Mouse (Mus musculus) midbrain, embryonic 13.5 days (tissue): ENCODE results near the gene Slc1a2. TPM values are rescaled to one million over a fixed set of nuclear protein-coding genes. Genes with fewer than 3 reads are reported as not detected.

Experiments
- ATAC-seq: fragments of 200-750 bp; cut with Nextera tagmentation; 2 replicates; pipeline ENCODE4 v1.8.0; 2017; ENCODE audit warnings: mild to moderate bottlenecking, moderate TSS enrichment, moderate library complexity
- H3K27ac ChIP-seq: fragments of 300-500 bp; sonication (generic); 2 replicates; pipeline ENCODE4 v1.5.1; 2015; ENCODE audit warnings: inconsistent platforms, mild to moderate bottlenecking, moderate library complexity
- H3K27me3 ChIP-seq: fragments of 300-500 bp; sonication (generic); 2 replicates; pipeline ENCODE4 v1.6.1; 2015; ENCODE audit warnings: mild to moderate bottlenecking, inconsistent platforms
- H3K36me3 ChIP-seq: fragments of 300-500 bp; sonication (generic); 2 replicates; pipeline ENCODE4 v1.6.1; 2015; ENCODE audit warnings: mild to moderate bottlenecking, inconsistent platforms
- H3K4me1 ChIP-seq: fragments of 300-500 bp; sonication (generic); replicated peaks from 2 replicates; pipeline ENCODE4 v1.6.1; 2015; ENCODE audit warnings: inconsistent platforms
- H3K4me2 ChIP-seq: fragments of 300-500 bp; sonication (generic); replicated peaks from 2 replicates; pipeline ENCODE4 v1.6.1; 2015; ENCODE audit warnings: moderate library complexity, mild to moderate bottlenecking, inconsistent platforms
- H3K4me3 ChIP-seq: fragments of 300-500 bp; sonication (generic); replicated peaks from 2 replicates; pipeline ENCODE4 v1.5.1; 2015; ENCODE audit warnings: mild to moderate bottlenecking, inconsistent platforms
- H3K9ac ChIP-seq: fragments of 300-500 bp; sonication (generic); replicated peaks from 2 replicates; pipeline ENCODE4 v1.6.1; 2015; ENCODE audit warnings: mild to moderate bottlenecking, inconsistent platforms
- H3K9me3 ChIP-seq: fragments of 300-500 bp; sonication (generic); 2 replicates; pipeline ENCODE4 v1.6.1; 2016; ENCODE audit warnings: mild to moderate bottlenecking, inconsistent platforms
- WGBS: fragments of 180-500 bp; shearing (Covaris S2); methylation state at CpG from one replicate; pipeline ENCODE4 v1.1.7; 2015; 5-methylcytosine and 5-hydroxymethylcytosine counted together
- polyA plus RNA-seq: library from polyadenylated mRNA; unstranded; fragments of >200 nt; fragmentation: Nextera tagmentation; extraction: Ambion mirVana; gene quantifications from 2 replicates; pipeline ENCODE4 v1.2.1, GENCODE M21; 2015

Gene Slc1a2
- polyA plus RNA-seq, 1 experiment from 2014 or later, result 20.5 TPM

DNA sequence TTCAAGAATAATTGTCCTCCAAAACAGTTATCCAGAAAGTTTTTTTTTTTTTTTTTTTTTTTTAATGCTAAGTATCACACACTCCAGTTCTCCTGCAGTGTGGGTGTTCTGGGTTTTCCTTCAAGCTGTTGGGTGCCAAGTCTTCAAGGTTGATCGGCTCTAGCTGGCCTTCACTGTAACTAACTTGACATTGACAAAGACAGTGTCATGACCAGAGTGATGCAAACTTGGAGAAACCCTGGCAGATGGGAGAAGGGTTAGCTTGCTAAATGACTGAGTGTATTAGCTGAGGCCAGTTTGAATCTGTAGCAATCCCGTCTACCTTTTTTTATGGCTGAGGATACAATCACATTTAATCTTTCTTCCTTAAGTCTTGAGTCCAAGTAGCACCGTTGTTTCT lies 119.7 kb downstream of the Slc1a2 start:
- H3K27me3 ChIP-seq, result no peaks in the 10 kb centered on the region
- no peak overlapping the region for H3K9ac ChIP-seq
- no peaks in the 10 kb centered on the region for H3K9me3 ChIP-seq
- no peak for ATAC-seq
- H3K4me1 ChIP-seq, result no peaks in the 10 kb centered on the region
- H3K36me3 ChIP-seq, result peaks cover 52% of the 10 kb centered on the region
- H3K27ac ChIP-seq, result no peak overlapping the region
- WGBS, result 95% methylated on average over 3 of the region's 3 CpGs
- no peak overlapping the region for H3K4me3 ChIP-seq
- H3K4me2 ChIP-seq, result no peak overlapping the region

DNA sequence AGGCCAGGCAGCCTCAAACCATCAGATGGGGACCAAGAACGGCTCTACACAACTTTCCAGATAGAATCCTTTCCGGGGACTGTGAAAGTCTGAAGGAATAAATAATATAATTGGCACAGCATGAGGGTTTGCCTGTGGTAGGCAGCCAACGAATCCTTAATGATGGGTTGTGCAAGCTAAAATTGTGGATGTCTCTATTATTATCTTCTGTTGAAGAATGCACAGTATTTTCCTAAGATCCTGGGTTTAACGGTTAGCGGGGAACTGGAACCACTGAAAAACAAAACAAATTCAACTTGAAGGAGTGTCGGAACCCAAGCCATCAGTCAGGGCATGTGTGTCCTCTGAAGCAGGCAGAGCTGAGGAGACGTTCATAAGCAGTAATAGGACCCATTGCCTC lies 124.3 kb downstream of the Slc1a2 start:
- Histone ChIP-seq H3K9ac (no peak overlapping the region), H3K4me3 (no peak overlapping the region), H3K27ac (no peak overlapping the region), H3K4me1 (no peaks in the 10 kb centered on the region), H3K27me3 (no peaks in the 10 kb centered on the region), H3K36me3 (peaks cover 27% of the 10 kb centered on the region), H3K9me3 (no peaks in the 10 kb centered on the region), H3K4me2 (no peak overlapping the region)
- WGBS, result 88% methylated on average over 7 of the region's 7 CpGs
- no peak for ATAC-seq

DNA sequence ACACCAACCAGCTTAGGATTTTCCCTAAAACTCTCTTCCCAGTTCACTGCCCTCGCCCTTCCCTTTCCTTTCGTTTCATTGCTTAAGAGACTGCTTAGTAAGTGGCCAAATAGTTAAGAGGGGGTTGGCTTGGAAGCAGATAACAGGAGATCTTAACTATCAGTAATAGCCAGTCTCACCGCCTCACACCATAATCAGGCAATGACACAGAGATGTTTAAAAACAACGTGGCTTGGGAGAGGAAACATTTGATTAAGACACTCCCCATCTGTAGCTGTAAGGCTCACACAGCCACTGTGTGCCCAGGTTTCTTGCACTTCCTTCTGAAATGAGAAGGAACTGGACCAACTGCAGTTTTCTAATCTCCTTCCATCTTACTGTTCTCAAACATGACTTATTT lies 127.2 kb downstream of the Slc1a2 start:
- no peaks in the 10 kb centered on the region for H3K4me1 ChIP-seq
- H3K9me3 ChIP-seq, result no peaks in the 10 kb centered on the region
- 73% methylated on average over 4 of the region's 4 CpGs for WGBS
- no peak overlapping the region for H3K27ac ChIP-seq
- no peaks in the 10 kb centered on the region for H3K27me3 ChIP-seq
- H3K4me3 ChIP-seq, result no peak overlapping the region
- H3K36me3 ChIP-seq, result peaks cover 10% of the 10 kb centered on the region
- H3K9ac ChIP-seq, result no peak overlapping the region
- no peak overlapping the region for H3K4me2 ChIP-seq
- no peak for ATAC-seq

DNA sequence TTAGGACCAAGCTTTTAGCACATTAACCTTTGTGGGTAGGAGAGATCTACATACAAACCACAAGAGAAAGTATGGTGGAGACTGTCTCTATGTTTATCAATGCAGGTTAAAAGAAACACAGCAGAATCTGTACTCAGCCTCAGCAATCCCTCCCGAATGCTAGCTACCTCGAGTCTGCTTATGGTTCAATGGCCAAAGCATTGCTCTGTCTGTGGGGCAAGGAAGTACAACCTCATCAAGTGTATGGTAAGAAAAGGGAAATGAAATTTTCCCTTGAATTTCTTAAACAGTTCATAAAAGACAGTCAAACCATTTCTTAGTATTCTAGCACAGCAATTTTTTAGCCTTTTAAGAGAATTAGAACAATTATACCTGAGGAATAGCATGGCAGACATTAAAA lies 133.2 kb downstream of the Slc1a2 start:
- Histone ChIP-seq H3K9ac (no peak overlapping the region), H3K9me3 (no peaks in the 10 kb centered on the region), H3K4me1 (no peaks in the 10 kb centered on the region), H3K4me2 (no peak overlapping the region), H3K27me3 (no peaks in the 10 kb centered on the region), H3K4me3 (no peak overlapping the region), H3K36me3 (no peaks in the 10 kb centered on the region; the same call in 1 of the 2 replicates), H3K27ac (no peak overlapping the region)
- no peak for ATAC-seq
- WGBS, result 80% methylated on average over 2 of the region's 2 CpGs

DNA sequence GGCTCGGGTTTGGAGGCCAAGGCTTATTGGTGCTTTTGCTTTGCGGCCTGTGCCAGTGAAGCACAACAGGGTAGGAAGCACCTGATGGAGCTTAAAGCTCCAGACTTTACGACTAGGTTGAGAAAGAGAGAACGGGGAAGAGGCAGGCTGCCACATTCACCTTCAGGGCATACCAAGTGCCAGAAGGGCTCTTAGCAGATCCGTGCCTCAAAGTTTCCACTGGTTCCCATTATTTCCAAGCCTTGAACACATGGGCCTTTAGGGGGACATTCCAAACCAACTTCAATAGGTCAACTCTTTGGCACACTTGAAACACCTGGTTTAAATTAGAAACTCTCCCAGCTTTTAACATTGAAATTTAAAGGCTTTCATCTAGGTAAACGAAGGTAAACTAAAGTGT lies 134.3 kb downstream of the Slc1a2 start:
- WGBS, result 86% methylated on average over 6 of the region's 6 CpGs

DNA sequence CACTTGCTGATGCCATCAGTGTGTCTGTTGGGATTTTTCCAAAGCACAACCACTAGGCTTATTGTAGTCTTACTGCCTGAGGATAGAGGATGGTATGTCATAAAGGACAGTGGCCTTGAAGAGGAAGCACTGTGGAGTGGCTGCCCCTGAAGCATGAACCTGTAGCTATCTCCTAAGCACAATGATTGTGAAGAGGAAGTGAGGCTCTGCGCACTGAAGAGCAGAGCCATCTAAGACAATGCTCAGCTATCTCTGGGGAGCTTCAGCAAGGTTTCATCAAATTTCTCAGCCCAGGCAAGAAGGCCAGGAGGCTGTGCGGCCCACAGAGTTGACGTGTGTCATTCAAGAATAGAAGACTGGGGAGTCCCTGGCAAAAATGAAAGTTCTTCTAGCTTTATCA lies 136.6 kb downstream of the Slc1a2 start:
- ATAC-seq, result no peak
- H3K27ac ChIP-seq, result no peak overlapping the region
- WGBS, result 95% methylated on average over 3 of the region's 3 CpGs
- H3K4me2 ChIP-seq, result no peak overlapping the region
- no peaks in the 10 kb centered on the region for H3K27me3 ChIP-seq
- no peaks in the 10 kb centered on the region for H3K4me1 ChIP-seq
- H3K9me3 ChIP-seq, result no peaks in the 10 kb centered on the region
- H3K4me3 ChIP-seq, result no peak overlapping the region
- no peak overlapping the region for H3K9ac ChIP-seq
- H3K36me3 ChIP-seq, result no peaks in the 10 kb centered on the region

More for the DNA sequence above, 134.3 kb downstream of the Slc1a2 start:
- no peak for ATAC-seq
- Histone ChIP-seq H3K27me3 (no peaks in the 10 kb centered on the region), H3K4me2 (no peak overlapping the region), H3K4me1 (no peaks in the 10 kb centered on the region), H3K27ac (no peak overlapping the region), H3K9me3 (no peaks in the 10 kb centered on the region), H3K4me3 (no peak overlapping the region), H3K9ac (no peak overlapping the region), H3K36me3 (no peaks in the 10 kb centered on the region; the same call in 1 of the 2 replicates)

DNA sequence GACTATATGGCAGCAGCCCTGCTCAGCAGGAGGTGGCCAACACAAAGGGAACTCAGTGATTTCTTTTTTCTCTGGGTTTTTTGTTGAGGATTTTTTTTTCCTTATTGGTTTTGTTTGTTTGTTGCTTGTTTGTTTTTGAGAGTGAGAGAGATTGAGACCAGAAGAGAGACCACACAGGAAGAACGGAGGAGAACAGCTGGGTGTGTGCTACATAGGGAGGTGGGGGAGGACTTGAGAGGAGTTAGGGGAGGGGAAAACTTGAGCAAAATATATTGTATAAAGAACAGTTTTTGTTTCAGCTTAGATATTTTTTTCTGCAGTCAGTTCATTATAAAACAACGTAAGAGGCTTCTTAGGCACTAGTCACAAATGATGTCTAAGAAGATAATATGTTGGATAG lies 139.7 kb downstream of the Slc1a2 start:
- Histone ChIP-seq H3K4me1 (no peaks in the 10 kb centered on the region), H3K27ac (no peak overlapping the region), H3K4me2 (no peak overlapping the region), H3K9ac (no peak overlapping the region), H3K4me3 (no peak overlapping the region), H3K36me3 (no peaks in the 10 kb centered on the region), H3K9me3 (no peaks in the 10 kb centered on the region), H3K27me3 (no peaks in the 10 kb centered on the region)
- 80% methylated on average over 2 of the region's 2 CpGs for WGBS
- no peak for ATAC-seq

DNA sequence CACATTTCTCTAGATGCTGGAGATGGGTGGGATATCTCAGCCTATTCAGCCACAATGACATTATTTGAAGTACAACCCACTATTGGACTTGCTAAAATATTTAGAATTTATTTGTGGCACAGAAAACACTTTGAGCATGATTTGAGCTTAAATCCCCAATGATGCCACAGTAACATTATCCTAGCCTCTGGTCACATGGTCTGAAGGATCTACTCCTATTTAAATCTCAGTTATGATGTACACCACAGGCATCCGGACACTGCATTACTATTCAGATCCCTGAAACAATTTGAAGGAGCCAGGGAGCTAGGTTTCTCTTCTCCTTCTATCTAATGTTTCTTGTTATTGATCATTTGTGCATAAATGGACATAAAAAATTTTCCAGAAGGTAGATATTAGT lies 143.4 kb downstream of the Slc1a2 start:
- WGBS, result 96% methylated on average over 1 of the region's 1 CpGs
- no peaks in the 10 kb centered on the region for H3K9me3 ChIP-seq
- no peak overlapping the region for H3K4me2 ChIP-seq
- no peaks in the 10 kb centered on the region for H3K36me3 ChIP-seq
- no peak overlapping the region for H3K4me3 ChIP-seq
- no peak overlapping the region for H3K9ac ChIP-seq
- no peak overlapping the region for H3K27ac ChIP-seq
- ATAC-seq, result no peak
- no peaks in the 10 kb centered on the region for H3K27me3 ChIP-seq
- H3K4me1 ChIP-seq, result no peaks in the 10 kb centered on the region

DNA sequence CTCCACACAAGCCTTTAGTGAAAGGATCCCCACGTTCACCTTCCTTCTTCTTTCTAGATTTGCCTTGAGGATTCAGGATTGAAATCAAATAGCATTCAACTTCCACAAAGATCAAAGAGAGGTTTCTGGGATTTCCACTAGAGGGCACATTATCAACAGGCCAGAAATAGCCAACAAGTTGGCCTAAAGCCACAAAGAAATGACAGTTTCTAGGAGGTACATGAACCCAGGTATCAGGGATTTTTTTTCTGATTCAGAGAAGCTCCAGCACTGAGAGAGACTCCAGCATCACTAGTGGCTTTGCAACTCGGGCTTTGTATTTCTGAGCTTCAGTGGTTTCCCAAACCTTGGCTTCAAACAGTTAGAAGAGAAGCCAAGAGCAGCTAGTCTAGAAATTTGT lies 145.7 kb downstream of the Slc1a2 start:
- H3K9me3 ChIP-seq, result no peaks in the 10 kb centered on the region
- H3K4me3 ChIP-seq, result no peak overlapping the region
- 54% methylated on average over 2 of the region's 2 CpGs for WGBS
- no peak for ATAC-seq
- no peaks in the 10 kb centered on the region for H3K4me1 ChIP-seq
- H3K27ac ChIP-seq, result no peak overlapping the region
- H3K36me3 ChIP-seq, result no peaks in the 10 kb centered on the region
- no peaks in the 10 kb centered on the region for H3K27me3 ChIP-seq
- H3K4me2 ChIP-seq, result no peak overlapping the region
- H3K9ac ChIP-seq, result no peak overlapping the region

DNA sequence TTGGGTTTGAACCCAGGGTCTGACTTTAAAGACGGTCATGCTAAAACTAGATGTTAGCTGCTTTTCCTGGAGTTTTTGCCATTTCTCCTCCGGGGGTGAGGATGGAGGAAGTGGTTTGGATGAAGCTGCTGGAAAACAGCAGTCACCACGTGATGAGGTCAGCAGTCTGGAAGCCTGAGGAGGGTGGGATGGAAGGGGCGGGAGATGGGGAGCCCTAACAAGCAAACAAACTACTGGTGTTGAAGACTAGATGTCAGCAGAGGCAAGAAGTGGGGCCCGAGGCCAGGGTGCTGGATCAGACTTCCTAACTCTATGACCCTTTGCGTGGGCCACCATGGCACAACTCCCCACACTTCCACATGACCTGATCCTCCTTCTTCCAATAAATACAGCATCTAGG lies 146.8 kb downstream of the Slc1a2 start:
- Histone ChIP-seq H3K9ac (no peak overlapping the region), H3K4me2 (no peak overlapping the region), H3K4me3 (no peak overlapping the region), H3K4me1 (no peaks in the 10 kb centered on the region), H3K36me3 (no peaks in the 10 kb centered on the region), H3K27ac (no peak overlapping the region), H3K9me3 (no peaks in the 10 kb centered on the region), H3K27me3 (no peaks in the 10 kb centered on the region)
- 87% methylated on average over 6 of the region's 6 CpGs for WGBS
- ATAC-seq, result no peak

DNA sequence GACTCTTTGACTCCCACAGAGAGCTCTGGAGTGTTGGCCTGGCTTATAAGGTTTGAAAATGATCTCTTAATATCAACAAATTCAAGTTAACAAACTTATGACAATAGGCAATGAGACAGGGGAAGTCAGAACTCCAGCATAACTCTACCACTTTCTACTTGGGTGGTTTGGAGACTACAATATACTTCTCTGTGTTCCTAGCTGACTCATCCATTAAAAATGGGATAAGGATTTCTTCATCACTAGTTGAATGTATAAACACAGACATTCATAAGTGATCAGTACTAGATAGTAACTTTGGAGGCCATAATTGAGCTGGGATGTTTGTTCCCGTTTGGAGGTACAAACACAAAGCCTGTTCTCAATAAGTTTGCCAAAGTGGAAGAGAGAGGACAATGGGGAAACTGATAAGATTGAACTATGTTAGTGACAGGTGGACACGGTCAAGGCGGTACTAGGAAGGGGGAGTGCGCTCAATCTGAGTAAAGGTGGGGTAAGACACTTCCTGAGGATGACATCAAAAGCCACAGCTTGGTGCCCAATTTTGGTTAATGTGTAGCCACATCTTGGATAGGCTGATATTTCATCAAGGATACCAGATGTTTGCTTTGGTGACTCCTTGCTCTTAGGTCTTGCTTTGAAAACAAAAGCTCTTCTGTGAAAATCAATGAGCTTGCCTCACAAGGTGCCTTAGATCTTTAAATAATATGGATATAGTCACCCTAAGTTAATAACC lies 147.5 kb downstream of the Slc1a2 start:
- no peaks in the 10 kb centered on the region for H3K4me1 ChIP-seq
- no peak for ATAC-seq
- no peak overlapping the region for H3K4me3 ChIP-seq
- no peak overlapping the region for H3K9ac ChIP-seq
- no peaks in the 10 kb centered on the region for H3K27me3 ChIP-seq
- no peaks in the 10 kb centered on the region for H3K9me3 ChIP-seq
- no peak overlapping the region for H3K4me2 ChIP-seq
- 87% methylated on average over 4 of the region's 4 CpGs for WGBS
- no peak overlapping the region for H3K27ac ChIP-seq
- H3K36me3 ChIP-seq, result no peaks in the 10 kb centered on the region

DNA sequence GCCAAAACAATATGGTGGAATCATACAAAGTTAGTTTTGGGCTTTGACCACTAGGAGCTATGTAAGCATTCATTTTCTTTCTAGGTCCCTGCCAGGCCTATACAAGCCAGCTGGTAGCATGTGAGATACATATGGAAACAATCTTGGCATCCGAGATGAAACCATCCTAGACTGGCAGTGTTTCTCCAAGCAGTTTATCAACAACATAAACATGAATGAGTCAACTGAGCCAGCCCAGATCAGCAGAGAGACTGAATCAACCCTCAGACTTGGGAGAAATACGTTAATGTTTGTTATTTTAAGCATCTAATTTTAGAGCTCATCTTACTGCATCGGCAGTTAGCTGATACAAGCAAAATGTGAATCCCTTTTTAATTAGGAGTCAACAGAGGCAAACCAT lies 149.2 kb downstream of the Slc1a2 start:
- WGBS, result 85% methylated on average over 3 of the region's 3 CpGs
- no peak for ATAC-seq
- no peak overlapping the region for H3K27ac ChIP-seq

DNA sequence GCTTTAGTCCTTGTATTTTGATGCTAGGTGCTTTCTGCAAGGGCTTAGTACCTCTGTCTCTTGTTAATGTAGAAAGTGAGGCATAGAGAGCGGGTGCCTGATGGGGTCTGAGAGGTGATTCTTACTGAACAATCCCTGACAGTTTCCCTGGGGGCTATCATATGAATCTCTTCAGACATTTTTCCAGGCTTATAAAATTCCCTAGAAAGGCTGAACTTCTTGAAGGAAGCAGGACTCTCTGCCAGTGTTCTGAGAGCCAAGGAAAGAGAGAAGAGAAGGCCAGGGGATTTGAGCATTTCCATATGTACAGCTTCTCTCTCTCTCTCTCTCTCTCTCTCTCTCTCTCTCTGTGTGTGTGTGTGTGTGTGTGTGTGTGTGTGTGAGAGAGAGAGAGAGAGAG lies 151.0 kb downstream of the Slc1a2 start:
- Histone ChIP-seq H3K4me1 (no peaks in the 10 kb centered on the region), H3K27me3 (no peaks in the 10 kb centered on the region), H3K4me2 (no peak overlapping the region), H3K9me3 (no peaks in the 10 kb centered on the region), H3K36me3 (no peaks in the 10 kb centered on the region), H3K27ac (no peak overlapping the region), H3K9ac (no peak overlapping the region), H3K4me3 (no peak overlapping the region)
- 94% methylated on average over 1 of the region's 1 CpGs for WGBS
- ATAC-seq, result no peak

More for the DNA sequence above, 149.2 kb downstream of the Slc1a2 start:
- H3K36me3 ChIP-seq, result no peaks in the 10 kb centered on the region
- H3K9me3 ChIP-seq, result no peaks in the 10 kb centered on the region
- H3K9ac ChIP-seq, result no peak overlapping the region
- H3K27me3 ChIP-seq, result no peaks in the 10 kb centered on the region
- H3K4me2 ChIP-seq, result no peak overlapping the region
- H3K4me1 ChIP-seq, result no peaks in the 10 kb centered on the region
- H3K4me3 ChIP-seq, result no peak overlapping the region
